Mouse (Mus musculus) bone marrow, adult 2 months (tissue): ENCODE results near the gene Akap12. TPM values are rescaled to one million over a fixed set of nuclear protein-coding genes. Genes with fewer than 3 reads are reported as not detected.

Source experiments
- H3K27ac ChIP-seq: fragments of 200-500 bp; 2 replicates; pipeline ENCODE4 v1.5.1; 2012; ENCODE audit warnings: low read depth, mild to moderate bottlenecking, control low read depth, inconsistent platforms, low read length; ENCODE audit not compliant: control insufficient read depth, poor library complexity, insufficient read depth
- H3K4me1 ChIP-seq: fragments of 200-500 bp; 2 replicates; pipeline ENCODE4 v1.6.1; 2011; ENCODE audit warnings: low read length; ENCODE audit not compliant: control insufficient read depth, insufficient read depth
- H3K4me3 ChIP-seq: fragments of 200-500 bp; replicated peaks from 2 replicates; pipeline ENCODE3; 2011; ENCODE audit warnings: mild to moderate bottlenecking, low read depth, low read length, control low read depth; ENCODE audit not compliant: control insufficient read depth
- CTCF ChIP-seq: fragments of 200-500 bp; IDR thresholded peaks from 2 replicates; pipeline ENCODE4 v1.5.1; 2011; ENCODE audit warnings: low read length, control low read depth; ENCODE audit not compliant: control insufficient read depth, insufficient read depth
- POLR2A ChIP-seq: fragments of 200-500 bp; IDR thresholded peaks from 2 replicates; pipeline ENCODE4 v1.6.1; 2011; ENCODE audit warnings: low read depth, mild to moderate bottlenecking, control low read depth, low read length, borderline replicate concordance; ENCODE audit not compliant: control insufficient read depth
- WGBS: fragments of 180-500 bp; shearing (Covaris S2); methylation state at CpG from one replicate; pipeline ENCODE4 v1.1.7; 2018; 5-methylcytosine and 5-hydroxymethylcytosine counted together
- polyA plus RNA-seq: library from polyadenylated mRNA; stranded (reverse); fragments of >200 nt; gene quantifications from 2 replicates; pipeline ENCODE4 v1.2.4, GENCODE M21; 2011; ENCODE audit warnings: low replicate concordance; ENCODE audit not compliant: missing spikeins, insufficient read depth, insufficient read length

Akap12 gene
- polyA plus RNA-seq, 1 experiment: 26.8 TPM

- Histone ChIP-seq H3K4me3 (no peak overlapping the region), H3K27ac (no peak overlapping the region), H3K4me1 (no peaks in the 10 kb centered on the region; the same call in 1 of the 2 replicates)
- TF ChIP-seq POLR2A (no peak), CTCF (no peak)
- 87% methylated on average over 3 of the region's 3 CpGs for WGBS
Measured at GRCm38 (mm10) chr10:4290145-4290544, 24.0 kb downstream of the Akap12 start.

GRCm38 (mm10) chr10:4290561-4290960, 24.4 kb downstream of the Akap12 start:
- no peak overlapping the region for H3K4me3 ChIP-seq
- no peak for TF ChIP-seq CTCF
- no peak for TF ChIP-seq POLR2A
- H3K27ac ChIP-seq: no peak overlapping the region
- no peaks in the 10 kb centered on the region; the same call in 1 of the 2 replicates for H3K4me1 ChIP-seq
- WGBS: 83% methylated on average over 6 of the region's 6 CpGs

- Histone ChIP-seq H3K4me3 (no peak overlapping the region), H3K4me1 (no peaks in the 10 kb centered on the region; the same call in 1 of the 2 replicates), H3K27ac (no peak overlapping the region)
- TF ChIP-seq POLR2A (no peak), CTCF (no peak)
- WGBS: 57% methylated on average over 4 of the region's 4 CpGs
Measured at GRCm38 (mm10) chr10:4293418-4293817, 27.2 kb downstream of the Akap12 start.

DNA sequence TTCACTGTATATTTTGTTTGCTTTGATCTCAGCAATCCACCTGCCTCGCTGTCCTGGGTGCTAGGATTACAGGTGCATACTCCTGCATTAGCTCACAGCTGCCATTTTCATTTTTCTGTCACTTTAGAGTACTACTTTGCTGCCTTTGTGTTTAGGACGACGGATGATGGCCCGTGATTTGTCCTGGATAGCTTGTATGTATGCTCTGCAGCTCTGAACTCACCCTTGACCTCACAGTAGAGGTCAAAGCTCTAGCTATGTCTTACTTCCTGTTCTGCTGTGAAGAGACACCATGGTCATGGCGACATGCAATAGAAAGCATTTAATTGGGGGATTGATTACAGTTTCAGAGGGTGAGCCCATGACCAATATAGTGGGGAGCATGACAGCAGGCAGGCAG, 37.4 kb downstream of the Akap12 start:
- Histone ChIP-seq H3K27ac (no peak overlapping the region), H3K4me1 (no peaks in the 10 kb centered on the region), H3K4me3 (no peak overlapping the region)
- 77% methylated on average over 5 of the region's 5 CpGs for WGBS
- TF ChIP-seq POLR2A (no peak), CTCF (no peak)

- no peaks in the 10 kb centered on the region for H3K4me1 ChIP-seq
- no peak for TF ChIP-seq POLR2A
- no peak for TF ChIP-seq CTCF
- no peak overlapping the region for H3K4me3 ChIP-seq
- H3K27ac ChIP-seq: no peak overlapping the region
- WGBS: 74% methylated on average over 8 of the region's 8 CpGs
Measured at GRCm38 (mm10) chr10:4323885-4324284, 57.7 kb downstream of the Akap12 start.

GRCm38 (mm10) chr10:4325562-4325961, 59.4 kb downstream of the Akap12 start:
- 83% methylated on average over 5 of the region's 5 CpGs for WGBS
- TF ChIP-seq POLR2A (no peak), CTCF (no peak)
- no peak overlapping the region for H3K27ac ChIP-seq
- H3K4me1 ChIP-seq: no peaks in the 10 kb centered on the region
- no peak overlapping the region for H3K4me3 ChIP-seq

DNA sequence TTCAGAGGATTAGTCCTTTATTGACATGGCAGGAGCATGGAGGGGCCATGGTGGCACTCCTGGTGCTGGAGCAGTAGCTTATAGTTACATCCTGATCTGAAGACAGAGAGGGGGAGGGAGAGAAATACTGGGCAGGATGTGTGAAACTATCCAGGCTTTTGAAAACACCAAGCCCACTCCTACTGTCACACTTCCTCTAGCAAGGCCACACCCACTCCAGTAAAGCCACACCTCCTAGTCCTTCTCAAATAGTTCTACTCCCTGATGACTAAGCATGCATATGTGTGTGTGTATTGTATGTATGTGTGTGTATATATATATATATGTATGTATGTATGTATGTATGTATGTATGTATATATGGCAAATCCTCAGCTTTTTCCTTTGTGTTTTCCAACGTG, 61.5 kb downstream of the Akap12 start:
- Histone ChIP-seq H3K4me1 (no peaks in the 10 kb centered on the region), H3K27ac (no peak overlapping the region), H3K4me3 (no peak overlapping the region)
- 77% methylated on average over 1 of the region's 1 CpGs for WGBS
- TF ChIP-seq POLR2A: no peak
- TF ChIP-seq CTCF: no peak

GRCm38 (mm10) chr10:4332228-4332979, 66.2 kb downstream of the Akap12 start:
- 85% methylated on average over 7 of the region's 7 CpGs for WGBS
- Histone ChIP-seq H3K27ac (no peak overlapping the region), H3K4me1 (no peaks in the 10 kb centered on the region), H3K4me3 (no peak overlapping the region)
- no peak for TF ChIP-seq POLR2A
- TF ChIP-seq CTCF: no peak
